Mouse (Mus musculus) forebrain, embryonic 12.5 days (tissue): ENCODE results near the gene Sparc. TPM values are rescaled to one million over a fixed set of nuclear protein-coding genes. Genes with fewer than 3 reads are reported as not detected.

ENCODE experiments used
- ATAC-seq: fragments of 200-750 bp; cut with Nextera tagmentation; 2 replicates; pipeline ENCODE4 v1.8.0; 2017; ENCODE audit warnings: moderate TSS enrichment; ENCODE audit not compliant: low FRiP score
- H3K27ac ChIP-seq: fragments of 300-500 bp; sonication (generic); 2 replicates; pipeline ENCODE4 v1.5.1; 2016; ENCODE audit warnings: mild to moderate bottlenecking
- H3K27me3 ChIP-seq: fragments of 300-500 bp; sonication (generic); 2 replicates; pipeline ENCODE4 v1.6.1; 2016; ENCODE audit warnings: mild to moderate bottlenecking
- H3K36me3 ChIP-seq: fragments of 300-500 bp; sonication (generic); replicated peaks from 2 replicates; pipeline ENCODE4 v1.6.1; 2016; ENCODE audit warnings: mild to moderate bottlenecking
- H3K4me1 ChIP-seq: fragments of 300-500 bp; sonication (generic); 2 replicates; pipeline ENCODE4 v1.6.1; 2016
- H3K4me2 ChIP-seq: fragments of 300-500 bp; sonication (generic); 2 replicates; pipeline ENCODE4 v1.6.1; 2016; ENCODE audit warnings: mild to moderate bottlenecking, moderate library complexity
- H3K4me3 ChIP-seq: fragments of 300-500 bp; sonication (generic); replicated peaks from 2 replicates; pipeline ENCODE4 v1.5.1; 2016; ENCODE audit warnings: mild to moderate bottlenecking
- H3K9ac ChIP-seq: fragments of 300-500 bp; sonication (generic); 2 replicates; pipeline ENCODE4 v1.6.1; 2016; ENCODE audit warnings: mild to moderate bottlenecking
- H3K9me3 ChIP-seq: fragments of 300-500 bp; sonication (generic); 2 replicates; pipeline ENCODE4 v1.6.1; 2016
- WGBS: fragments of 180-500 bp; shearing (Covaris S2); methylation state at CpG from one replicate; pipeline ENCODE4 v1.1.7; 2016; 5-methylcytosine and 5-hydroxymethylcytosine counted together
- polyA plus RNA-seq: library from polyadenylated mRNA; unstranded; fragments of >200 nt; fragmentation: Nextera tagmentation; extraction: Ambion mirVana; gene quantifications from 2 replicates; pipeline ENCODE4 v1.2.1, GENCODE M21; 2016

Sparc gene
- polyA plus RNA-seq: 329 and 395 TPM in 2 replicates

DNA sequence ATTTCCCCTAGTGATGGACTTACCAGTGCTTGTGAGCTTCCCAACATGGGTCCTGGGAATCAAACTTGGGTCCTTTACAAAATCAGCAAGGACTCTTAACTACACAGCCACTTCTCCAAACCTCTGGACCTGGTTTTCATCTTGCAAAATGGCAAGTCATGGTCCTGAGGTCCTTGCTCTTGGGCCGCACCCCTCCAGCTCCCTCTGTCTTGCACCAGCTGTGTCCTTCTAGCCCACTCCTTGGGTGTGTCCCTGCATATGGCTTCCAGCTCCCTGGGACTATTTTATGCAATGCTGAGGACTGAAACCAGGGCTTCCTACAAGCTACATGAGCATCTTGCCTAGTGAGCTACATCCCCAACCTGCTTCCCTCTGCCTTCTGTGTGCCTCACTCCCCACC lies at the start of gene Sparc:
Gene Sparc (minus strand): TSS at position 206 of the 400 bp plus-strand sequence.
- Histone ChIP-seq H3K36me3 (no peaks in the 10 kb centered on the region), H3K4me2 (no peak within 1 kb of the TSS), H3K9me3 (no peaks in the 10 kb centered on the region), H3K4me1 (peaks cover 53% of the 10 kb centered on the region), H3K27me3 (no peaks in the 10 kb centered on the region), H3K27ac (peak within 1 kb of the TSS; percentile 79), H3K4me3 (no peak within 1 kb of the TSS), H3K9ac (no peak within 1 kb of the TSS)
- WGBS: 95% methylated on average over 1 of the region's 1 CpGs
- no peak for ATAC-seq

DNA sequence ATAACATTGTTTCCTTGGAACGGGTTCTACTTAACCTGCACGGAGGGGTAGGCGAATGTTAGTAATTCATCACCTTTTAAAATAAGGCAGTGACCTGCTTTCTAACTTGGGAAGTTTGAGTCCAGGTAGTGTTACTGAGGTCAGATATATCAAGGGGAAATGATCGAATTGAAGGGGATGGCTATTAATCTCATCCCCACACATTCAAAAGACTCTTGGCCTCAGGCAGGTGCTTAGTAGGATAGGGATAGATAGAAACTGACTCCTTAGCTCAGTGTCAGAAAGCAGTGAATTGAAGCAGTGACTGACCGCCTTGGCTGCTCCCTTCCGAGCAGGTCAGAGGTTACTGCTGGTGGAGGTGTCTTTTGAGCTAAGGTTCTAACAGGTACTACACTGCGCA lies 48.5 kb upstream of the Sparc start:
- H3K4me3 ChIP-seq: peak overlapping the region; percentile 96
- peaks cover 24% of the 10 kb centered on the region for H3K4me1 ChIP-seq
- no peak overlapping the region for H3K27ac ChIP-seq
- H3K27me3 ChIP-seq: no peaks in the 10 kb centered on the region
- peaks cover 31% of the 10 kb centered on the region for H3K36me3 ChIP-seq
- ATAC-seq: no peak
- H3K4me2 ChIP-seq: peak overlapping the region; percentile 79
- H3K9me3 ChIP-seq: no peaks in the 10 kb centered on the region
- no peak overlapping the region for H3K9ac ChIP-seq
- 97% methylated on average over 7 of the region's 7 CpGs for WGBS

DNA sequence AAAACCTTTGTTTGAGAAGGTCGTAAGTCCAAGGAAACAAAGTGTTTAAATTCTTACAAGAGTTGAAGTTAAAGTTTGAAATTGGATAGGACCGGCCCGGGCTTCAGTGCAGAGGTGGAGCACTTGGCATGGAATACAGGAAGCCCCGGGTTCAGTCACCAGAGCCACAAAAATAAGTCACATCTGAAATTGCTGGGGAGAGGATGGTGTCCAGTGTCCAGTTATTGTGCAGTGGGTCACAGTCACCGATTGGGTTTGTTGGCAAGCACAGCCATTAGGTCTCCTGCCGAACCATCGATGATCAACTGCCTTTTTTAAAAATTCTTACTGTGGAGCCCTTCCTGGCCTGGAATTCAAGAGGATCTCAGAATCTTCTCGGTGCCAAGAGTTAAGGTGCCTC lies 47.8 kb upstream of the Sparc start:
- peak overlapping the region; percentile 98 for H3K9ac ChIP-seq

DNA sequence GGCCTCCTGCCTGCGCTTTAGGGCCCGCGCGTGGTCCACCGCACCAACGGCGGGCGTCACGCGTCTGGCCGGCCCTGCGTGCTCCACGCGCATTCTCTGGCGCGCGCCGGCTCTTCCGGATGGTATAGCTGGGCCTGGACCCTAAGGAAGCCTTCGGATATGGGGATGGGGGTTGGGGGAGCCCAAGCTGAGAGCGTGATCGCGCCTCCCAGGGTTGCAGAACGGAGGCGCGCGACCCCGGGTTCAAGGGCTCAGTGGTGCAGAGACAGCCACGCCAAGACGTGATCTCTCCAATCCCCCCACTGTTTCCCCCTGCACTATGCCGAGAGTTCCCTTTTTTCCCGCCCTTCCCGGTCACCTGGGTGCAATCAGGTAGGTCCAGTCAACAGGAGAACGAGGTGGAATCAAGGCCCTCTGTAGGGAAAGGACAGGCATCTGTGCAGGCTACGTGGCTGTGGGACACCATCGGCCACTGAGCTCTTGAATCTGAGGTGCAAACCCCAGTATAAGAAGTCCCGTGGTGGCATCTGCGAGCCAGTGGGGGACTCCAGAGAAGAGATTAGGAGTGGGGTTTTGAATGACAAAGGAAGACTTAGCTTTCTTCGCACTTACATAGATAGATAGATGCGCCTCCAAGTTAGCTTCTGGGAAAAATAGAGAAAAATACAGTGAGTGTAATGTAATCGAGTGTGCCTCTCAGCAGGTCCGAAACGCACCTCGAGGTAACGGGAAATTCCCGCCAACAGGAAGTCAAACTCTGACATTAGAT lies 47.1 kb upstream of the Sparc start:
- H3K27me3 ChIP-seq: no peaks in the 10 kb centered on the region
- no peak for ATAC-seq
- peak overlapping the region; percentile 79 for H3K4me2 ChIP-seq
- WGBS: under 1% methylated on average over 46 of the region's 46 CpGs
- no peaks in the 10 kb centered on the region for H3K9me3 ChIP-seq
- H3K9ac ChIP-seq: peak overlapping the region; percentile 98
- H3K36me3 ChIP-seq: peaks cover 31% of the 10 kb centered on the region
- H3K4me3 ChIP-seq: peak overlapping the region; percentile 96
- peaks cover 24% of the 10 kb centered on the region for H3K4me1 ChIP-seq
- H3K27ac ChIP-seq: peak overlapping the region; percentile 89

More for the DNA sequence above, 47.8 kb upstream of the Sparc start:
- Histone ChIP-seq H3K4me1 (peaks cover 24% of the 10 kb centered on the region), H3K9me3 (no peaks in the 10 kb centered on the region), H3K36me3 (peaks cover 31% of the 10 kb centered on the region), H3K4me3 (peak overlapping the region; percentile 96), H3K27ac (no peak overlapping the region), H3K27me3 (no peaks in the 10 kb centered on the region), H3K4me2 (peak overlapping the region; percentile 79)
- ATAC-seq: no peak
- 73% methylated on average over 8 of the region's 8 CpGs for WGBS

DNA sequence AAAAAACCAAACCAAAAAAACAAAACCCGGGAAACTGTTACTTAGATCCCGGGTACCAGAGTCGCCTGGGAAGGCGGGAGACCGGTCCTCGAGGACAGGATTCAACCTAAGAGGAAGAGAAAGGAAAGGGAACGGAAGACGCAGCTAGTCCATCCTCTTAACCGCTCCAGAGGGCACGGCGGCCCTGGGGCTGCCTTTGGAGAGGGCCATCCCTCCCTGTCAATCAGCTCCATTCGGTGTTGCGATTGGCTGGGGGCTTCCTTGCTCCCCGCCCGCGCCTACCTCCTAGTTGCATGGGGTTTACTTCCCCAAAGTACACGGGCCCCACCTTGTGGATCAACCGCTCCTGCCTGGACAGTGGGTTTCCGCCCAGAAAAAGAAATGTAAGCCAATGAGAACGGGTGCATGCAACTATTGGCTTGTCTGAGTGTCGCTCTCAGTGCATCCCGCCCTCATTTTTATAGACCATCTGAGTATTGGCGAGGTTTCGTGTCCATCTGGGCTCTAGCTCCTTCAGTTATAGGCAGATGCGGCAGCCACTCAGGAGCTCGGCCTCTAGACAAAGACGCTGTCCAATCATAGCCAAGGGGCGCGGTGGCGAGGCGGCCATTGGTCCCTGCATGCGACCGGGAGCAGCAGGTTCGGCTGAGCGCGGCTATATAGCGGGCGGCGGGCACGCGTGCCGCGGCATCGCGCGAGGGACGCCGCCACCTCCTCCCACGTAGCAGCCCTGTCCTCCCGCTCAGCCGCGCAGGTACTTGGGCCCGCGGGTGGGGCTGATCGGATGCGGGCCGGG lies 46.3 kb upstream of the Sparc start, which contains the start of gene G3bp1:
Gene G3bp1 (plus strand): TSS at position 638 of the 796 bp plus-strand sequence.
- Histone ChIP-seq H3K36me3 (peaks cover 24% of the 10 kb centered on the region), H3K27me3 (no peaks in the 10 kb centered on the region), H3K4me3 (peak within 1 kb of the TSS; percentile 96), H3K4me2 (peak within 1 kb of the TSS; percentile 79), H3K9ac (peak within 1 kb of the TSS; percentile 98), H3K27ac (peak within 1 kb of the TSS; percentile 90), H3K9me3 (no peaks in the 10 kb centered on the region), H3K4me1 (peaks cover 24% of the 10 kb centered on the region)
- peak; percentile 98 for ATAC-seq
- under 1% methylated on average over 57 of the region's 57 CpGs for WGBS

DNA sequence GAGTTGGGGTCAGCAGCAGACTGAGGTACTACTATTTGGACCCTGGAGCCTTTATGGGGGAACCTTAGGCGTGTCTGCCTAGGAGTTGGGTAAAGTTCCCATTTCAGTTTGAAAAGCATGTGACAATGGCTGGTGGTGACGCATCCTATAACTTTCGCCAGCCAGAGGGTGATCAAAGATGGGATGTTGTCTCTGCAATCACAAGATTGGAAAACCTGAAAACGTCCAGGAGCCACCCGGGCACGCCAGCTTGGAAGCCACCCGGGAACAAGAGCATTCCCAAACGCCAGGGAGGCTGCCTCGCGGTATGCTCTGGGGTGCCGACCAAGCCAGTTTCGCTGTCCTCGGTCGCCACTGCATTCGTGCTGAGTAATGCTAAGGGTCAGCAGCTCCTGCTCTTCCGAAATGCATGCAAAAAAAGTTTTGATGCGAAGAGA lies 45.6 kb upstream of the Sparc start:
- no peaks in the 10 kb centered on the region for H3K9me3 ChIP-seq
- peak; percentile 17; the same call in 1 of the 2 replicates for ATAC-seq
- peaks cover 19% of the 10 kb centered on the region for H3K36me3 ChIP-seq
- 3% methylated on average over 17 of the region's 17 CpGs for WGBS
- H3K9ac ChIP-seq: peak overlapping the region; percentile 68
- peak overlapping the region; percentile 70 for H3K4me2 ChIP-seq
- no peaks in the 10 kb centered on the region for H3K27me3 ChIP-seq
- H3K4me1 ChIP-seq: peaks cover 24% of the 10 kb centered on the region
- peak overlapping the region; percentile 90 for H3K27ac ChIP-seq
- H3K4me3 ChIP-seq: peak overlapping the region; percentile 96

DNA sequence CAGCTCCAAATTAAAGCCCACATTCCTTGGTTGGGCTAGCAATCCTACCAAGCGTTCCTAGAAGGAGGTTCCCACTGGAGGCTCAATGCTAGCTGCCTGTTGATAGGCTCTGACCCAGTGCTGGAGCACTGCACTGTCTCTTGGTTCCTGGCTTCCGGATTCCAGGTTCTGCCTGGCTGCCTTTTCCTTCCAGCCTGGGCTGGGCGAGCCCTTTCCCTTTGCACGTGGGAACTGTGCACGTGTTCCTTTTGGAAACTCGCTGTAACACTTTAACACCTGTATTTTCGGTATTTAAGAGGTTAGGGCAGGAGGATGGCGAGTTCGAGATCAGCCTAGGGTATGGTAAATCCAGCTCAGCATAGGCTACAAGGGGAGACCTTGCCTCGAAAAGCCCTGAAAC lies 45.0 kb upstream of the Sparc start:
- WGBS: 78% methylated on average over 10 of the region's 10 CpGs
- Histone ChIP-seq H3K27me3 (no peaks in the 10 kb centered on the region), H3K9me3 (no peaks in the 10 kb centered on the region), H3K4me2 (peak overlapping the region; percentile 70), H3K27ac (peak overlapping the region; percentile 90; the same call in 1 of the 2 replicates), H3K4me1 (peaks cover 24% of the 10 kb centered on the region), H3K36me3 (peaks cover 13% of the 10 kb centered on the region), H3K9ac (peak overlapping the region; percentile 68), H3K4me3 (peak overlapping the region; percentile 96; the same call in 1 of the 2 replicates)
- ATAC-seq: no peak

DNA sequence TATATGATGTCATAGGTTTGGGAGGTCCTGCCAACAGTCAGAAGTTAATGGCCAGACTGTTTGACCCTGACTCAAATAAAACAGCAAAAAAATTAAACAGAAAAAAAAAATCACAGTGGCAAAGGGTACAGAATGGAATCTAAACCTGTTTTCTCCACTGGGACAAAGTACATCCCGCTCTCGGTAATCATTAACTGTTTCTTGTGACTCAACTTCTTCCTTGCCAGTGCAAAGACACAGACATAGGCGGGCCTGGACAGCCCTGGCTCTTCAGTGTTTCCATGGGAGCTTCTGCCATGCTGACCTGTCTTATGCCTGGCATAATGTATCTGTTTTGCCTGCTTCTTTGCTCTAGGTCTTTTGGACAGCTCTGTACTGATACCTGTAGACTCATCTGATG lies 42.2 kb upstream of the Sparc start:
- H3K27ac ChIP-seq: no peak overlapping the region
- H3K9ac ChIP-seq: no peak overlapping the region
- H3K27me3 ChIP-seq: no peaks in the 10 kb centered on the region
- no peak overlapping the region for H3K4me3 ChIP-seq
- ATAC-seq: no peak
- H3K4me1 ChIP-seq: peaks cover 15% of the 10 kb centered on the region
- no peaks in the 10 kb centered on the region for H3K9me3 ChIP-seq
- WGBS: 82% methylated on average over 3 of the region's 3 CpGs
- H3K36me3 ChIP-seq: no peaks in the 10 kb centered on the region
- no peak overlapping the region for H3K4me2 ChIP-seq

DNA sequence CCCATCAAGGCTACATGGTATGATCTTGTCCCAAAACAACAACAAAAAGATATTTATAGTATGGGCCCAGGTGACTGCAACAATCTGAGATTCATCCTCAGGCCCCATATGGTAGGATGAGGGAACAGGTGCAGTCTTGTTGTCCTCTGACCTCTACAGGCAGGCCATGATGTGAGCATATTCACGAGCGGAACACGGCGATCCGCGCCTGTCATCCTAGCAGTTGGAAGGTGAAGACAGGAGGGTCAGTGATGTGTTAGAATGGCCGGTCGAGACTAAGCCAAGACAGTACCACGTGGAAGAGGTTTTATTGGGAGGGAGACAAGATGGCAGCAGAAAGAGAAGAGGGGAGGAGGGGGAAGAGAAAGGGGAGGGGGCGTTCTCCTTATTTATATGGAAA lies 41.7 kb upstream of the Sparc start:
- Histone ChIP-seq H3K36me3 (no peaks in the 10 kb centered on the region), H3K4me1 (peaks cover 20% of the 10 kb centered on the region), H3K4me3 (no peak overlapping the region), H3K4me2 (no peak overlapping the region), H3K9me3 (no peaks in the 10 kb centered on the region), H3K27me3 (no peaks in the 10 kb centered on the region), H3K9ac (no peak overlapping the region), H3K27ac (no peak overlapping the region)
- WGBS: 88% methylated on average over 10 of the region's 10 CpGs
- no peak for ATAC-seq

DNA sequence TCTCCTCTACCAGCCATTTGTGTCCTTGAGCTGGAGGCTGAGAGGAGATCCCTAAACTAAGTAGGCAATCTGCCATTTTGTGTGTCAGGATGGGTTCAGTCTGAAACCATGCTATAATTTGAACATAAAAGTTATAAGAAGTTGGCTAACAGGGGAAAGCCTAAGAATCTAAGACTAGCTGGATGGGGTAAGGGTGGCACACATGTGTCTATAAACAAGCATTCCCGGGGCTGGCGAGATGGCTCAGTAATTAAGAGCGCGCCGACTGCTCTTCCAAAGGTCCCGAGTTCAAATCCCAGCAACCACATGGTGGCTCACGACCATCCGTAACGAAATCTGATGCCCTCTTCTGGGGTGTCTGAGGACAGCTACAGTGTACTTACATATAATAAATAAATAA lies 39.2 kb upstream of the Sparc start:
- Histone ChIP-seq H3K27me3 (no peaks in the 10 kb centered on the region), H3K36me3 (no peaks in the 10 kb centered on the region), H3K27ac (no peak overlapping the region), H3K4me2 (no peak overlapping the region), H3K9ac (no peak overlapping the region), H3K4me3 (no peak overlapping the region), H3K4me1 (peaks cover 14% of the 10 kb centered on the region), H3K9me3 (no peaks in the 10 kb centered on the region)
- ATAC-seq: no peak
- WGBS: 96% methylated on average over 9 of the region's 9 CpGs

DNA sequence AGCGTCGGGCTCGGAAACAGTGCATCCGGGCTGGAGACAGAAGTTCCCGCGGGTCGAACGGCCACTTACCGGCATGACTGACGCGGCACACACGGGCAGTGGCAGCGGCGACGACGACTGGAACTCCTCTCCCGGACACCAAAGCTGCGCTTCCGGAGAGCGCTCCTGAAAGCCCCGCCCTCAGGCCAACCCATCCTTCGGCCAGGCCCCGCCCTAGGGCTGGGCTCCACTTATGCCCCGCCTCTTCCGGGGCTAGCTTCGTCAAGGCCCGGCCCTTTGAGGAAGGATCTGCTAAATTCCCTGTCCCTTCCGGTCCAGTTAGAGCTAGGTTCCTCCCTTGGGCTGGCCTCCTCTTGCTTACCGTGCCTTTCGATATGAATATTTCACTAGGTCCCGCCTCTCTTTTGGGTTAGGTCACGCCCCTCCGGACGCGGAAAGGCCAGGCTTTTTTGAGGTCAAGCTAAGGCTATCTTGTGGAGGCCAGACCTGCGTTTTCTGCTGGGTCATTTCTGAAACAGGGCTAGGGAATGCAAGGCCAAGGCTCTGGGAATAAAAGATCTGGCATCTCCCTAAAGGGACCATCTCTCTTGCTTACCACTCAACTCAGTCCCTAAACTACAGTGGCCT lies 38.1 kb upstream of the Sparc start, which contains the start of gene Atox1:
Gene Atox1 (minus strand): TSS at position 221 of the 627 bp plus-strand sequence.
- Histone ChIP-seq H3K27me3 (no peaks in the 10 kb centered on the region), H3K9ac (peak within 1 kb of the TSS; percentile 69)

DNA sequence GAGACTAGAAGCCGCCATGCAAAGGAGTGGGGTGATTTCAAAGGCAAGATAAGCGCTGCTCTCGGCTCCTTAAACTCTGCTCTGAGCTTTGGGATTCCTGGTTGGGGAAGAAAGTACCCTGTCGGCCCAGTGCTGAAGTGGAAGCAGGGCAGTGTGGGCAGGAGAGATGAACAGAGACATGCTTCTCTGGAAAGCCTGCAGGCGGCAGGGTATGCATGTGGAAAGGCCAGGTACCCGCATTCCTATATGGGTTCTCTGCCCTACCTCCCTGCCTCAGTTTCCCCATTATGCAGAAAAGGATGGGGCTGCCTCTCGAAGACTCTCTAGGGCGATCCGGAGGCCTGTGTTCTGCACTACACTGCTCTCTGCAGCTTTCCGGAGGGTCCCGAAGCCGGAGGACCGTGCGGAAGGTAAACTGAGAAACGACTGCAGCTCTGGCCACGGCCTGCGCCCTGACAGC lies 37.6 kb upstream of the Sparc start:
- peak overlapping the region; percentile 72 for H3K4me3 ChIP-seq
- WGBS: 2% methylated on average over 17 of the region's 17 CpGs
- H3K4me1 ChIP-seq: peaks cover 14% of the 10 kb centered on the region
- H3K4me2 ChIP-seq: peak overlapping the region; percentile 93
- peak overlapping the region; percentile 69 for H3K9ac ChIP-seq
- no peaks in the 10 kb centered on the region for H3K27me3 ChIP-seq
- H3K27ac ChIP-seq: peak overlapping the region; percentile 31; the same call in 1 of the 2 replicates
- ATAC-seq: peak; percentile 69
- H3K9me3 ChIP-seq: no peaks in the 10 kb centered on the region
- H3K36me3 ChIP-seq: no peaks in the 10 kb centered on the region

More for the DNA sequence above, 38.1 kb upstream of the Sparc start, which contains the start of gene Atox1:
- Histone ChIP-seq H3K4me2 (peak within 1 kb of the TSS; percentile 93), H3K4me1 (peaks cover 14% of the 10 kb centered on the region), H3K27ac (peak within 1 kb of the TSS; percentile 57), H3K4me3 (peak within 1 kb of the TSS; percentile 72), H3K9me3 (no peaks in the 10 kb centered on the region), H3K36me3 (no peaks in the 10 kb centered on the region)
- ATAC-seq: peak; percentile 97
- under 1% methylated on average over 33 of the region's 36 CpGs for WGBS
